Mouse (Mus musculus): ENCODE measurements around the gene Glp2r. TPM values are rescaled to one million over a fixed set of nuclear protein-coding genes. Genes with fewer than 3 reads are reported as not detected.

Glp2r gene
- total RNA-seq, 1 experiment = not detected

- H3K9ac ChIP-seq (ENCODE audit: insufficient read depth, low read depth, low read length, poor library complexity, severe bottlenecking) = no peak overlapping the region
- no peaks in the 10 kb centered on the region for H3K9me3 ChIP-seq (ENCODE audit: control insufficient read depth, insufficient read depth, low read depth, low read length)
- H3K4me3 ChIP-seq (ENCODE audit: insufficient read depth in 1 of 2, low read depth in 1 of 2, low read length in 2 of 2, poor library complexity in 1 of 2, severe bottlenecking in 1 of 2) = no peak overlapping the region
- in situ Hi-C loops (cut with MboI; ENCODE audit: low sequenced_read_pairs in 2 of 2, unreplicated experiment in 2 of 2) = no loop called here
- H3K27ac ChIP-seq (ENCODE audit: insufficient read depth, low read depth, low read length, poor library complexity, severe bottlenecking) = no peak overlapping the region
- no peak for TF ChIP-seq CHD2 (IDR thresholded peaks at IDR 0.05; ENCODE audit: low read depth, low read length)
- no peak for DNase-seq (ENCODE audit: low read depth, low spot score)
- H3K4me1 ChIP-seq (ENCODE audit: control insufficient read depth in 2 of 2, insufficient read depth in 2 of 2, low read length in 2 of 2, poor library complexity in 1 of 2) = 0 out of 4 replicates have a peak, but pooled peaks cover 0 to 2% of the 10 kb centered on the region in 2 experiments
- H3K36me3 ChIP-seq (ENCODE audit: control insufficient read depth, insufficient read depth, low read length, poor library complexity, severe bottlenecking) = no peaks in the 10 kb centered on the region
Measured at GRCm38 (mm10) chr11:67644632-67645149, 126.3 kb downstream of the Glp2r start.

- H3K36me3 ChIP-seq (ENCODE audit: control insufficient read depth, insufficient read depth, low read length, poor library complexity, severe bottlenecking) = no peaks in the 10 kb centered on the region
- in situ Hi-C loops (cut with MboI; ENCODE audit: low sequenced_read_pairs in 2 of 2, unreplicated experiment in 2 of 2) = no loop called here
- H3K9me3 ChIP-seq (ENCODE audit: control insufficient read depth, insufficient read depth, low read depth, low read length) = no peaks in the 10 kb centered on the region
- H3K4me3 ChIP-seq (ENCODE audit: insufficient read depth in 1 of 2, low read depth in 1 of 2, low read length in 2 of 2, poor library complexity in 1 of 2, severe bottlenecking in 1 of 2) = no peak overlapping the region
- DNase-seq (ENCODE audit: low read depth, low spot score) = no peak
- 0 out of 4 replicates have a peak, but pooled peaks cover 0 to 3% of the 10 kb centered on the region in 2 experiments for H3K4me1 ChIP-seq (ENCODE audit: control insufficient read depth in 2 of 2, insufficient read depth in 2 of 2, low read length in 2 of 2, poor library complexity in 1 of 2)
- H3K9ac ChIP-seq (ENCODE audit: insufficient read depth, low read depth, low read length, poor library complexity, severe bottlenecking) = no peak overlapping the region
- H3K27ac ChIP-seq (ENCODE audit: insufficient read depth, low read depth, low read length, poor library complexity, severe bottlenecking) = no peak overlapping the region
- TF ChIP-seq ZC3H11A (IDR thresholded peaks at IDR 0.05; ENCODE audit: borderline replicate concordance, low read depth, low read length) = no peak
- TF ChIP-seq HCFC1 (IDR thresholded peaks at IDR 0.05; ENCODE audit: borderline replicate concordance, insufficient read depth, low read length) = no peak
- TF ChIP-seq MAFK (IDR thresholded peaks at IDR 0.05; ENCODE audit: insufficient read depth, low read depth, low read length) = no peak
- TF ChIP-seq ZNF384 (IDR thresholded peaks at IDR 0.05; ENCODE audit: low read depth, low read length) = no peak
- TF ChIP-seq CHD2 (IDR thresholded peaks at IDR 0.05; ENCODE audit: low read depth, low read length) = no peak
Measured at GRCm38 (mm10) chr11:67643465-67643864, 127.5 kb downstream of the Glp2r start.

- Histone ChIP-seq H3K9ac (ENCODE audit: insufficient read depth, low read depth, low read length, poor library complexity, severe bottlenecking) (no peak overlapping the region), H3K9me3 (ENCODE audit: control insufficient read depth, insufficient read depth, low read depth, low read length) (no peaks in the 10 kb centered on the region), H3K4me1 (ENCODE audit: control insufficient read depth in 2 of 2, insufficient read depth in 2 of 2, low read length in 2 of 2, poor library complexity in 1 of 2) (0 out of 4 replicates have a peak, but pooled peaks cover 0 to 3% of the 10 kb centered on the region in 2 experiments), H3K27ac (ENCODE audit: insufficient read depth, low read depth, low read length, poor library complexity, severe bottlenecking) (no peak overlapping the region), H3K36me3 (ENCODE audit: control insufficient read depth, insufficient read depth, low read length, poor library complexity, severe bottlenecking) (no peaks in the 10 kb centered on the region), H3K4me3 (ENCODE audit: insufficient read depth in 1 of 2, low read depth in 1 of 2, low read length in 2 of 2, poor library complexity in 1 of 2, severe bottlenecking in 1 of 2) (no peak overlapping the region)
- in situ Hi-C loops (cut with MboI; ENCODE audit: low sequenced_read_pairs in 2 of 2, unreplicated experiment in 2 of 2) = no loop called here
- TF ChIP-seq CHD2 (IDR thresholded peaks at IDR 0.05; ENCODE audit: low read depth, low read length) = no peak
- TF ChIP-seq ZC3H11A (IDR thresholded peaks at IDR 0.05; ENCODE audit: borderline replicate concordance, low read depth, low read length) = no peak
- no peak for TF ChIP-seq HCFC1 (IDR thresholded peaks at IDR 0.05; ENCODE audit: borderline replicate concordance, insufficient read depth, low read length)
- no peak for TF ChIP-seq MAFK (IDR thresholded peaks at IDR 0.05; ENCODE audit: insufficient read depth, low read depth, low read length)
- TF ChIP-seq ZNF384 (IDR thresholded peaks at IDR 0.05; ENCODE audit: low read depth, low read length) = no peak
- DNase-seq (ENCODE audit: low read depth, low spot score) = no peak
Measured at GRCm38 (mm10) chr11:67642835-67643234, 128.1 kb downstream of the Glp2r start.

- Histone ChIP-seq H3K4me3 (ENCODE audit: insufficient read depth in 1 of 2, low read depth in 1 of 2, low read length in 2 of 2, poor library complexity in 1 of 2, severe bottlenecking in 1 of 2) (no peak overlapping the region), H3K4me1 (ENCODE audit: control insufficient read depth in 2 of 2, insufficient read depth in 2 of 2, low read length in 2 of 2, poor library complexity in 1 of 2) (0 out of 4 replicates have a peak, but pooled peaks cover 0 to 3% of the 10 kb centered on the region in 2 experiments), H3K36me3 (ENCODE audit: control insufficient read depth, insufficient read depth, low read length, poor library complexity, severe bottlenecking) (no peaks in the 10 kb centered on the region), H3K9ac (ENCODE audit: insufficient read depth, low read depth, low read length, poor library complexity, severe bottlenecking) (no peak overlapping the region), H3K27ac (ENCODE audit: insufficient read depth, low read depth, low read length, poor library complexity, severe bottlenecking) (no peak overlapping the region), H3K9me3 (ENCODE audit: control insufficient read depth, insufficient read depth, low read depth, low read length) (no peaks in the 10 kb centered on the region)
- TF ChIP-seq ZC3H11A (IDR thresholded peaks at IDR 0.05; ENCODE audit: borderline replicate concordance, low read depth, low read length) = no peak
- no peak for TF ChIP-seq MAFK (IDR thresholded peaks at IDR 0.05; ENCODE audit: insufficient read depth, low read depth, low read length)
- no peak for TF ChIP-seq HCFC1 (IDR thresholded peaks at IDR 0.05; ENCODE audit: borderline replicate concordance, insufficient read depth, low read length)
- no peak for TF ChIP-seq CHD2 (IDR thresholded peaks at IDR 0.05; ENCODE audit: low read depth, low read length)
- no peak for TF ChIP-seq ZNF384 (IDR thresholded peaks at IDR 0.05; ENCODE audit: low read depth, low read length)
- no peak for DNase-seq (ENCODE audit: low read depth, low spot score)
- in situ Hi-C loops (cut with MboI; ENCODE audit: low sequenced_read_pairs in 2 of 2, unreplicated experiment in 2 of 2) = no loop called here
Measured at GRCm38 (mm10) chr11:67642421-67642820, 128.5 kb downstream of the Glp2r start.

- in situ Hi-C loops (cut with MboI; ENCODE audit: low sequenced_read_pairs in 2 of 2, unreplicated experiment in 2 of 2) = no loop called here
- no peak overlapping the region for H3K9ac ChIP-seq (ENCODE audit: insufficient read depth, low read depth, low read length, poor library complexity, severe bottlenecking)
- no peak overlapping the region for H3K4me3 ChIP-seq (ENCODE audit: insufficient read depth in 1 of 2, low read depth in 1 of 2, low read length in 2 of 2, poor library complexity in 1 of 2, severe bottlenecking in 1 of 2)
- H3K36me3 ChIP-seq (ENCODE audit: control insufficient read depth, insufficient read depth, low read length, poor library complexity, severe bottlenecking) = no peaks in the 10 kb centered on the region
- DNase-seq (ENCODE audit: low read depth, low spot score) = no peak
- H3K27ac ChIP-seq (ENCODE audit: insufficient read depth, low read depth, low read length, poor library complexity, severe bottlenecking) = no peak overlapping the region
- H3K4me1 ChIP-seq (ENCODE audit: control insufficient read depth in 2 of 2, insufficient read depth in 2 of 2, low read length in 2 of 2, poor library complexity in 1 of 2) = 0 out of 4 replicates have a peak, but pooled peaks cover 0 to 3% of the 10 kb centered on the region in 2 experiments
- no peaks in the 10 kb centered on the region for H3K9me3 ChIP-seq (ENCODE audit: control insufficient read depth, insufficient read depth, low read depth, low read length)
- TF ChIP-seq MAFK (IDR thresholded peaks at IDR 0.05; ENCODE audit: insufficient read depth, low read depth, low read length) (no peak), ZC3H11A (IDR thresholded peaks at IDR 0.05; ENCODE audit: borderline replicate concordance, low read depth, low read length) (no peak), CHD2 (IDR thresholded peaks at IDR 0.05; ENCODE audit: low read depth, low read length) (no peak), ZNF384 (IDR thresholded peaks at IDR 0.05; ENCODE audit: low read depth, low read length) (no peak), HCFC1 (IDR thresholded peaks at IDR 0.05; ENCODE audit: borderline replicate concordance, insufficient read depth, low read length) (no peak)
Measured at GRCm38 (mm10) chr11:67640299-67640698, 130.7 kb downstream of the Glp2r start.

Measured in ES-E14 (cell line).